Mouse (Mus musculus) ES-Bruce4 (cell line): ENCODE results near the gene Cwf19l1. TPM values are rescaled to one million over a fixed set of nuclear protein-coding genes. Genes with fewer than 3 reads are reported as not detected.

ENCODE experiments used
- H3K27ac ChIP-seq: 2 replicates; pipeline ENCODE4 v1.5.1; 2012; ENCODE audit warnings: low read length, inconsistent platforms; ENCODE audit not compliant: insufficient read depth
- H3K27me3 ChIP-seq: 2 replicates; pipeline ENCODE4 v1.6.1; 2012; ENCODE audit warnings: mild to moderate bottlenecking, low read length, inconsistent platforms; ENCODE audit not compliant: control insufficient read depth, poor library complexity, insufficient read depth, severe bottlenecking
- H3K36me3 ChIP-seq: 2 replicates; pipeline ENCODE4 v1.6.1; 2012; ENCODE audit warnings: inconsistent platforms, mild to moderate bottlenecking, low read length, moderate library complexity; ENCODE audit not compliant: control insufficient read depth, poor library complexity, insufficient read depth, severe bottlenecking
- H3K4me1 ChIP-seq: one replicate; pipeline ENCODE4 v1.8.1; 2011; ENCODE audit warnings: low read length; ENCODE audit not compliant: control insufficient read depth, insufficient read depth
- H3K4me3 ChIP-seq: 2 replicates; pipeline ENCODE4 v1.5.1; 2011; ENCODE audit warnings: low read depth, mild to moderate bottlenecking, low read length
- H3K9ac ChIP-seq: 2 replicates; pipeline ENCODE4 v1.6.1; 2012; ENCODE audit warnings: low read depth, mild to moderate bottlenecking, inconsistent platforms; ENCODE audit not compliant: poor library complexity, severe bottlenecking
- H3K9me3 ChIP-seq: replicated peaks from 2 replicates; pipeline ENCODE4 v1.6.1; 2012; ENCODE audit warnings: mild to moderate bottlenecking, low read length, inconsistent platforms; ENCODE audit not compliant: control insufficient read depth, poor library complexity, insufficient read depth, severe bottlenecking
- CTCF ChIP-seq: IDR thresholded peaks from one replicate; pipeline ENCODE4 v1.8.1; 2011; ENCODE audit warnings: low read depth, low read length
- EP300 ChIP-seq: IDR thresholded peaks from 2 replicates; pipeline ENCODE4 v1.6.1; 2011; ENCODE audit warnings: low read depth, low read length; ENCODE audit not compliant: insufficient read depth
- POLR2A ChIP-seq: IDR thresholded peaks from one replicate; pipeline ENCODE4 v1.8.1; 2011; ENCODE audit warnings: low read length; ENCODE audit not compliant: insufficient read depth
- polyA plus RNA-seq: library from polyadenylated mRNA; stranded (reverse); fragments of >200 nt; gene quantifications from 2 replicates; pipeline ENCODE4 v1.2.4, GENCODE M21; 2011; ENCODE audit warnings: low read depth; ENCODE audit not compliant: missing spikeins, insufficient read depth, insufficient read length

The Cwf19l1 gene
- polyA plus RNA-seq, 1 experiment: 34.7 TPM

DNA sequence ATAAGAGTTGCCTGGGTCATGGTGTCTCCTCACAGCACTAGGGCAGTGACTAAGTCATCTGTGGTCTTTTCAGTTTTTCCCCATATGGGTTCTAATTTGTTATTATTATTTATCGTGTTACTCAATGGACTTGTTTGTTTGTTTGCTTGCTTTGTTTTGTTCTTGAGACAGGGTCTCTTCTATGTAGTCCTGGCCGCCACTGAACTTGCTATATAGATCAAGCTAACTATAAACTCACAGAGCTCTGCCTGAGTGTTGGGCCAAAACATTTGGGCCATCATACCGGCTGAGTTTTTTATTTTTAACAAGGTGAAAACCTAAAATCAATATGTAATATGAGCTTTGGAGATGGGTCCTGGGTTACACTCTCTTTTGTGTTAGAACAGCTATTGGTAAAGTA lies 23.7 kb upstream of the Cwf19l1 start:
- Histone ChIP-seq H3K4me3 (no peak overlapping the region), H3K9me3 (peaks cover 3% of the 10 kb centered on the region; the same call in 1 of the 2 replicates), H3K4me1 (no peaks in the 10 kb centered on the region), H3K27ac (no peak overlapping the region), H3K27me3 (no peaks in the 10 kb centered on the region), H3K9ac (no peak overlapping the region), H3K36me3 (no peaks in the 10 kb centered on the region)
- TF ChIP-seq POLR2A: no peak
- no peak for TF ChIP-seq CTCF
- no peak for TF ChIP-seq EP300

DNA sequence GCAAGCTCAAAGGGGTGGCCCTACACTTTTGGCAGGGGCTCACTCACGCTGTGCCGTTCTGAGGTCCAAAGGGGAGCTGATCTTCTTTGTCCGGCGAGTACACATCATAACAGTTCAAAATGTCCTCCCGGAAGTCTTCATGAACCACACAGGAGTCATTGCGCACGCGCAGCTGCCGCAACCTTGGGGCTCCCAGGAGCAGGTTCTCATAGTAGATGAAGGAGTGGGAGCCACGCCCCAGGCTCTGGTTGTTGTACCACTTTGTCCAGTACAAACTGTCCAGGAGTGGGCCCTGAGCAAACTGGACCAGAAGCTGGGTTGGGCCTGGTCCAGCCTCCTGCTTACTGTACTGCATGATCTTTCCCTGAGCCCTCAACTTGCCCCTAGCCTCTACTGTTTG lies 21.3 kb upstream of the Cwf19l1 start:
- Histone ChIP-seq H3K4me1 (no peaks in the 10 kb centered on the region), H3K9ac (no peak overlapping the region), H3K27me3 (no peaks in the 10 kb centered on the region), H3K27ac (no peak overlapping the region), H3K4me3 (no peak overlapping the region), H3K36me3 (no peaks in the 10 kb centered on the region), H3K9me3 (peaks cover 3% of the 10 kb centered on the region; the same call in 1 of the 2 replicates)
- TF ChIP-seq POLR2A: no peak
- no peak for TF ChIP-seq EP300
- no peak for TF ChIP-seq CTCF

DNA sequence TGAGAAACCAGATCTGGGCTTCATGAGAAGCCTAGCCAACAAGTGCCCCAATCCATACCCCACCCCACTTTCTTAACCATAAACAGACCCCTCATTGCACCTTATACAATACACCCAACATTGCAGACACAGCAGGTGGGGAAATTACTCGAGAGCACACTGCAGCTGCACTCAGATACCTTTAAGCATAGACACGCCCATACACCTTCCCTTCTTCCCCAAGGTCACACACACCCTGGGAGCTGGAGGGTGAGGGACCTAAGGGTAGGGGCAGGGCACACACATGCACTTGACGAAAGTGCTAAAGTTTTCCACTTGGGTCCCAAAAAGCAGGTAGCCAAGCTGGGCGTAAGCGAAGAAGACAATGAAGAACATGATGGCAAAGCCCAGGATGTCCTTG lies 18.1 kb upstream of the Cwf19l1 start:
- TF ChIP-seq CTCF: no peak
- no peak for TF ChIP-seq POLR2A
- TF ChIP-seq EP300: no peak
- Histone ChIP-seq H3K4me3 (no peak overlapping the region), H3K27ac (no peak overlapping the region), H3K9me3 (no peaks in the 10 kb centered on the region), H3K4me1 (no peaks in the 10 kb centered on the region), H3K27me3 (no peaks in the 10 kb centered on the region; the same call in 1 of the 2 replicates), H3K9ac (no peak overlapping the region), H3K36me3 (no peaks in the 10 kb centered on the region)

DNA sequence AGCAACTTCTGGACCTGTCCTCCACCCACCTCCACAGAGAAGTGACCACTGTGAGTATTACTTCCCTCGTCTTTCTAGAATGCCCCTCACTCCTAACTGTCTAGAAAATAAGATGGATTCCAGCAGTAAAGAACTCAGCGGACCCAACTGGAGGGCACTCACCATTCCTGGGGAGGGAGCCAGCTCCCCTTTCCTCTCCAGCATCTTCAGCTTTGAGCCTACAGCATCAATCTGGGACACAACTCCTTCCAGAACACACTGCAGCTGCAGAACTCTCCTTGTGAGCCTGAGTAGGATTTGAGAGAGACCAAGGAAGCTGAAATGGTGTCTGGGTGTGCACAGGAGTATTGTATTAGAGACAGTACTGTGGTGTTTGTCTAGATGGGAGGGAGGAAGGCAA lies 13.3 kb upstream of the Cwf19l1 start:
- Histone ChIP-seq H3K4me3 (no peak overlapping the region), H3K27ac (no peak overlapping the region), H3K27me3 (no peaks in the 10 kb centered on the region; the same call in 1 of the 2 replicates), H3K9ac (no peak overlapping the region), H3K9me3 (no peaks in the 10 kb centered on the region), H3K36me3 (peaks cover 7% of the 10 kb centered on the region), H3K4me1 (no peaks in the 10 kb centered on the region)
- no peak for TF ChIP-seq EP300
- TF ChIP-seq POLR2A: no peak
- TF ChIP-seq CTCF: no peak

DNA sequence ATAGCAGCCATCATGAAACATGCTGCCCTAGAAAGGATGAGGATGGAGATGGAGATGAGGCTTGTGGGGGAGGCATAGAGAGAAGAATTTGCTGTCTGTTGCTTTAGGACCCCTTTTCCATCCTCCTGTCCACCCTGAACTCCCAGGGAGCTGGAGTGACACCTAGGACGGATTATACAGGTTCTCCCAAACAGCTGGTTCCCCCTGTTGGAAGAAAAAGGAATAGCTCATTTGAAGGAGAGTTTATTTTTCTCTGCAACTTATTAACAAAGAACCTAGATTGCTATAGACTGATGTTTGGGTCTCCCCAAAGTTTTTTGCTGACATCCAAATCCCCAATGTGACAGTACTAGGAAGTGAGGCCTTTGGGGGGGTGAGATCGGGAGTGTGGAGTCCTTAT lies 12.7 kb upstream of the Cwf19l1 start:
- no peak overlapping the region for H3K9ac ChIP-seq

DNA sequence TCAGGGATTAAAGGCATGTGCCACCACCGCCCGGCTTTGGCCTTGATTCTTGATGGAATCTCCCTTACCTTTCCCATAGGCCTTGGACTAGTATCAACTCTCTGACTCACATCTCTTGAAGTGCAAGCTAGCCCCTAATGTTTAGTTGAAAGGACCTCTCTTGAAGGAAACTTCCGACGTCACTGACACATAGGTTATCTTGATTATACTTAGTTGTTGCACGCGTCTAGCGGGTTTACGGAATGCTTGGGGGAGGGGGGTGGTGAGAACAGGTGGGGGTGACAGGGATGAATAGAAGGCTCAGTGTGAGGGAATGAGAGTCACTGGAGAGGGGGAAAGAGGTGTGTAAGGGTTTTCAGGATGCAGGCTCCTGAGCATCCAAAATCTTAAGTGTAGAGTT lies 11.3 kb upstream of the Cwf19l1 start:
- H3K9ac ChIP-seq: no peak overlapping the region
- no peak overlapping the region for H3K4me3 ChIP-seq
- H3K27ac ChIP-seq: no peak overlapping the region
- no peaks in the 10 kb centered on the region for H3K9me3 ChIP-seq
- no peaks in the 10 kb centered on the region for H3K4me1 ChIP-seq
- H3K36me3 ChIP-seq: peaks cover 28% of the 10 kb centered on the region
- H3K27me3 ChIP-seq: no peaks in the 10 kb centered on the region; the same call in 1 of the 2 replicates
- no peak for TF ChIP-seq CTCF
- TF ChIP-seq EP300: no peak
- TF ChIP-seq POLR2A: no peak

More for the DNA sequence above, 12.7 kb upstream of the Cwf19l1 start:
- H3K36me3 ChIP-seq: peaks cover 14% of the 10 kb centered on the region
- H3K4me3 ChIP-seq: no peak overlapping the region
- no peaks in the 10 kb centered on the region for H3K9me3 ChIP-seq
- no peaks in the 10 kb centered on the region for H3K4me1 ChIP-seq
- TF ChIP-seq CTCF: no peak
- no peak for TF ChIP-seq POLR2A
- no peak for TF ChIP-seq EP300
- H3K27ac ChIP-seq: no peak overlapping the region
- H3K27me3 ChIP-seq: no peaks in the 10 kb centered on the region; the same call in 1 of the 2 replicates
